Mouse (Mus musculus): ENCODE measurements at regions not wholly inside any gene's neighbourhood (a gene's known extent, or its start where the extent isn't known, plus 50 kb on each side); places are given as distances from the start of the nearest gene placed in this dataset.

GRCm38 (mm10) chr9:41621341-41621740 lies 459.8 kb upstream of the Ubash3b start:
- TF ChIP-seq POLR2A (IDR thresholded peaks at IDR 0.05; ENCODE audit: low read depth, low read length), result no peak
- no peak for TF ChIP-seq CTCF (conservative IDR thresholded peaks at IDR 0.05; ENCODE audit: insufficient read depth, insufficient read length, low read depth, low read length)

DNA sequence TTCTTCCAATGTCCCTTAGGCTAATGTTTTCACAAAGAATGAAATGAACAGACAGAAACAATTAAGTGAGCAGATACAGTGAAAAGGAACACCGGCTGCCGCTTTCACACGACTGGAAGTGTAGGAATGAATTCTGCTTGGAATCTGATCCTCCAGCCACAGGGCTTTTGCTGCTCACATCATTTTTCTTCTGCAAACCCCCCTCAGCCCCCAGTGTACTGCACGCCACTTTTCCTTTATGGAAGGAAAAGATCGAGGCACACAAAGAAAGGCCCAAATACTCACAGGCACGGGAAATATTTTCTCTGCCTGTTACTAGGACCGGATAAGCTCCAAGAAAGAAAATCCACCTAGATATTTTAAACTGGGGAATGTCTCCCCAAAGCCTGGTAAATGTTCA lies 452.5 kb upstream of the Ubash3b start:
- no peak for DNase-seq
- Histone ChIP-seq H3K4me1 (ENCODE audit: control insufficient read depth, insufficient read depth, low read length) (no peaks in the 10 kb centered on the region), H3K27ac (ENCODE audit: insufficient read depth, low read depth, low read length) (no peak overlapping the region), H3K27me3 (replicated peaks; ENCODE audit: control insufficient read depth, insufficient read depth, low read length) (no peaks in the 10 kb centered on the region; the same call in 1 of the 2 replicates), H3K36me3 (ENCODE audit: control insufficient read depth, insufficient read depth, low read length) (no peaks in the 10 kb centered on the region), H3K4me3 (ENCODE audit: insufficient read depth, low read depth, low read length) (no peak overlapping the region)
- WGBS, result 72% methylated on average over 7 of the region's 7 CpGs
- no peak for TF ChIP-seq CTCF (conservative IDR thresholded peaks at IDR 0.05; ENCODE audit: insufficient read depth, insufficient read length, low read depth, low read length)
- no peak for TF ChIP-seq POLR2A (IDR thresholded peaks at IDR 0.05; ENCODE audit: low read depth, low read length)

More at GRCm38 (mm10) chr9:41621341-41621740, 459.8 kb upstream of the Ubash3b start:
- no peaks in the 10 kb centered on the region for H3K4me1 ChIP-seq (ENCODE audit: control insufficient read depth, insufficient read depth, low read length)
- no peak for DNase-seq
- WGBS, result 53% methylated on average over 8 of the region's 8 CpGs
- H3K27me3 ChIP-seq (replicated peaks; ENCODE audit: control insufficient read depth, insufficient read depth, low read length), result no peaks in the 10 kb centered on the region
- no peaks in the 10 kb centered on the region for H3K36me3 ChIP-seq (ENCODE audit: control insufficient read depth, insufficient read depth, low read length)
- no peak overlapping the region for H3K4me3 ChIP-seq (ENCODE audit: insufficient read depth, low read depth, low read length)
- H3K27ac ChIP-seq (ENCODE audit: insufficient read depth, low read depth, low read length), result no peak overlapping the region

DNA sequence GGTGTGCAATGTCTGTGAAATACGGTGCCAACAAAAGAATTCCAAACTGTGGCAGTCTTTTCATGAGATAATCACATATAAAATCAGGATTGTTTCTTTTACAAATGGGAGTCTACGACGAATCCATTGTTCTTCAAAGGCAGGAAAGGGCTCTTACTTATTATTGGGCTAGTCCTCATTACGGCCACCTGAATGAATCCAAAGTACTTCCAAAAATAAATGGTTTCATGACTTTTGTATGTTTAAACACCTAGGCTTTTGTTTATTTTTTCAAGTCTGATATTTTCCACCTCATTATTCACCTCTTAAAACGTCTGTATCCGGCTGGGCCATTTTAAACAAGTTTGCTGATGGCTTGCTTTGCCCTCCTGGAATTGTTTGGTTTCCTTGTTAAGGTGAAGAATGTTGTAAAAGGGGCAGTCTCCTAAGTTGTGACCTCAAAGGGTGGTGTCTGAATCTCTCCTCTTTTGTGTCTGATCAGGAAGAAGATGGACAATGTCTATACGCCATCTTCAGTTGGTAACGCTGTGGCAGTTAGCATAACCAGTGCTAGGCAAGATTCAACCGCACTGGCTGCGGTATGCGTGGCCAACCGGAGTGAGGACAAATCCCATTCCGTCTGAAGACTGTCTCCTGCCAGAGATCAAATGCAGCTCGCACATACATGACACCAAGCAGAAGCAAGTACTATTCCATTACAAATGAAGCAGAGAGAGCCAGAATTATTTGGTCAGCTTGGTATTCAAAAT lies 451.5 kb upstream of the Ubash3b start:
- Histone ChIP-seq H3K4me3 (ENCODE audit: insufficient read depth, low read depth, low read length) (no peak overlapping the region), H3K4me1 (ENCODE audit: control insufficient read depth, insufficient read depth, low read length) (no peaks in the 10 kb centered on the region), H3K36me3 (ENCODE audit: control insufficient read depth, insufficient read depth, low read length) (no peaks in the 10 kb centered on the region), H3K27ac (ENCODE audit: insufficient read depth, low read depth, low read length) (no peak overlapping the region), H3K27me3 (replicated peaks; ENCODE audit: control insufficient read depth, insufficient read depth, low read length) (no peaks in the 10 kb centered on the region; the same call in 1 of the 2 replicates)
- WGBS, result 82% methylated on average over 14 of the region's 14 CpGs
- DNase-seq, result no peak
- TF ChIP-seq CTCF (conservative IDR thresholded peaks at IDR 0.05; ENCODE audit: insufficient read depth, insufficient read length, low read depth, low read length), result no peak
- TF ChIP-seq POLR2A (IDR thresholded peaks at IDR 0.05; ENCODE audit: low read depth, low read length), result no peak

- no peak for TF ChIP-seq CTCF (conservative IDR thresholded peaks at IDR 0.05; ENCODE audit: insufficient read depth, insufficient read length, low read depth, low read length)
- TF ChIP-seq POLR2A (IDR thresholded peaks at IDR 0.05; ENCODE audit: low read depth, low read length), result no peak
- Histone ChIP-seq H3K4me3 (ENCODE audit: insufficient read depth, low read depth, low read length) (no peak overlapping the region), H3K27ac (ENCODE audit: insufficient read depth, low read depth, low read length) (no peak overlapping the region), H3K4me1 (ENCODE audit: control insufficient read depth, insufficient read depth, low read length) (no peaks in the 10 kb centered on the region), H3K36me3 (ENCODE audit: control insufficient read depth, insufficient read depth, low read length) (no peaks in the 10 kb centered on the region), H3K27me3 (replicated peaks; ENCODE audit: control insufficient read depth, insufficient read depth, low read length) (no peaks in the 10 kb centered on the region; the same call in 1 of the 2 replicates)
- no peak for DNase-seq
- 10% methylated on average over 7 of the region's 7 CpGs for WGBS
Measured at GRCm38 (mm10) chr9:41612452-41612795, 450.9 kb upstream of the Ubash3b start.

DNA sequence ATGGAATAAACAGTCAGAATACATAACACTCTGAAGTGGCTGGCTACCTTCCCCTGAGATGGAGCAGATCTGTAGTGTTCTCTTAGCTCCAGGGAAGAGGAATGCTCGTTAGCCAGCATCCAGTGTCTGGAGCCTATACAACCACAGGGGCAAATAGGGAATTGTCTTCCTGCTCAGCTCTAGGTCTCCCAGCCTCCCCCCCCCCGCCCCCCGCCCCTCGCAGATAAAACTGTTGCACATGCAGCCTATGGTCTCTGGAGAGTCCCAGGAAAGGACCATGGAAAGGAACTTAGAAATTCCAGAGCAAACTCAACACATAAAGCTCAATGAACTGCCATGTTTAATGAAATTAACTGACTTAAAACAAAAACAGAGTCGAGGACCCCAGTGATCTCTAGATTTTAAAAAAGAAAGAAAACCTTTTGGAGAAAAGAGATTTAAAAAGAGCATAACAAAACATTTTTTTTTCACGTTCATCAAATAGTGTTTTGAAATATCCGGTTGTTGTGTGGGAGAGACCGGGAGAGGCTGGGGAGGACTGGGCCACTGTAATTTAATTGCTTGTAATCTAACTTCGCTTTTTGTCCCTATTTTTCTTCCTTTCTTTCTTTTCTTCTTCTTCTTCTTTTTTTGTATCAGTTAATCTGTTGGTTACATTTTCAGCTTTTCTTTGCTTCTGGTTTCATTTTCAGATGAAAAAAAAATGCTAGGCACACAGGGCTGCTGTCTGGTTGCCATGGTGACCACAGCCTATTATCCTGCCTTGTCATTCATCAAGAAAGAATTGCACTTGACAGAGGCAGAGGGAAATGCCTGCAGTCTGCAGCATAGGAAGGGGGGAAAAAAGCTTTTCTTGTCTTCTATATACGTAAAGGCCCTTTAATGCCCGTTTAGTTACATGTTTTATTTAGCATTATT lies 450.3 kb upstream of the Ubash3b start:
- H3K36me3 ChIP-seq (ENCODE audit: control insufficient read depth, insufficient read depth, low read length), result no peaks in the 10 kb centered on the region
- DNase-seq, result no peak
- no peak overlapping the region for H3K27ac ChIP-seq (ENCODE audit: insufficient read depth, low read depth, low read length)
- TF ChIP-seq CTCF (conservative IDR thresholded peaks at IDR 0.05; ENCODE audit: insufficient read depth, insufficient read length, low read depth, low read length), result no peak
- no peak for TF ChIP-seq POLR2A (IDR thresholded peaks at IDR 0.05; ENCODE audit: low read depth, low read length)
- H3K4me1 ChIP-seq (ENCODE audit: control insufficient read depth, insufficient read depth, low read length), result no peaks in the 10 kb centered on the region
- no peak overlapping the region for H3K4me3 ChIP-seq (ENCODE audit: insufficient read depth, low read depth, low read length)
- WGBS, result 18% methylated on average over 11 of the region's 11 CpGs
- H3K27me3 ChIP-seq (replicated peaks; ENCODE audit: control insufficient read depth, insufficient read depth, low read length), result no peaks in the 10 kb centered on the region; the same call in 1 of the 2 replicates

DNA sequence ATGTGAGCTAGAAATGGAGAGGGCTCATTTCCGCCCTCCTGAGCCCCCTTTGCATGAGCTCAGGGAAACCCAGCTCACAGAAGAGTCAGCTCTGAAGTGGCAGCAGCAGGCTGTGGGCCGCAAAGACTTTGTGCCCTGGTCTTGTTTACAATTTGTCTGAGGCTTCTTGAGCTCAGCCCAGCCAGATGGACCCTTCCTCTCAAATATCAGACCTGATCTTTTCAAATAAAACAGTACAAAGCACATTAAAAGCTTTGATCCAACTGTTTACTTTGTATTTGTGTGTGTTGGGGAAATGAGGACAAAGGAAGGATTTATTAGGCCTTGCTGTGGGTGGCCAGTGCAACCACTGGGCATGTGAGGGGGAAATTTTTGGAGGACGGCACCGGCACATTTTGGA lies 448.9 kb upstream of the Ubash3b start:
- H3K4me3 ChIP-seq (ENCODE audit: insufficient read depth, low read depth, low read length), result no peak overlapping the region
- H3K27ac ChIP-seq (ENCODE audit: insufficient read depth, low read depth, low read length), result no peak overlapping the region
- no peak for DNase-seq
- H3K4me1 ChIP-seq (ENCODE audit: control insufficient read depth, insufficient read depth, low read length), result no peaks in the 10 kb centered on the region
- H3K27me3 ChIP-seq (replicated peaks; ENCODE audit: control insufficient read depth, insufficient read depth, low read length), result no peaks in the 10 kb centered on the region
- TF ChIP-seq CTCF (conservative IDR thresholded peaks at IDR 0.05; ENCODE audit: insufficient read depth, insufficient read length, low read depth, low read length) (no peak), POLR2A (IDR thresholded peaks at IDR 0.05; ENCODE audit: low read depth, low read length) (no peak)
- WGBS, result 76% methylated on average over 4 of the region's 4 CpGs
- H3K36me3 ChIP-seq (ENCODE audit: control insufficient read depth, insufficient read depth, low read length), result no peaks in the 10 kb centered on the region

GRCm38 (mm10) chr9:41606136-41606535 lies 444.6 kb upstream of the Ubash3b start:
- H3K27ac ChIP-seq (ENCODE audit: insufficient read depth, low read depth, low read length), result no peak overlapping the region
- no peaks in the 10 kb centered on the region for H3K4me1 ChIP-seq (ENCODE audit: control insufficient read depth, insufficient read depth, low read length)
- H3K36me3 ChIP-seq (ENCODE audit: control insufficient read depth, insufficient read depth, low read length), result no peaks in the 10 kb centered on the region
- H3K27me3 ChIP-seq (replicated peaks; ENCODE audit: control insufficient read depth, insufficient read depth, low read length), result no peaks in the 10 kb centered on the region
- DNase-seq, result peak; percentile 49
- TF ChIP-seq CTCF (conservative IDR thresholded peaks at IDR 0.05; ENCODE audit: insufficient read depth, insufficient read length, low read depth, low read length) (no peak), POLR2A (IDR thresholded peaks at IDR 0.05; ENCODE audit: low read depth, low read length) (no peak)
- WGBS, result 56% methylated on average over 1 of the region's 1 CpGs
- no peak overlapping the region for H3K4me3 ChIP-seq (ENCODE audit: insufficient read depth, low read depth, low read length)
